Mouse (Mus musculus) urinary bladder, postnatal 4 days (tissue): Measurements from ENCODE around the gene Cd164l2.

Experiments
- DNase-seq, 2 experiments: peaks; one replicate each; pipeline ENCODE4 v3.0.0; 2021 to 2022; ENCODE audit warnings: low spot score in 2 of 2

The Cd164l2 gene

GRCm38 (mm10) chr4:133220656-133221055 lies 8.7 kb downstream of the Cd164l2 start:
- DNase-seq, result no peak

- no peak for DNase-seq
These were observed 9.8 kb downstream of the Cd164l2 start for GRCm38 (mm10) chr4:133221701-133222100.

GRCm38 (mm10) chr4:133223875-133224274 lies 11.9 kb downstream of the Cd164l2 start:
- DNase-seq, result no peak

GRCm38 (mm10) chr4:133226073-133226472 lies 14.1 kb downstream of the Cd164l2 start:
- no peak for DNase-seq

- DNase-seq, result no peak
These were observed 15.7 kb downstream of the Cd164l2 start for GRCm38 (mm10) chr4:133227636-133228035.

GRCm38 (mm10) chr4:133229582-133229981 lies 17.7 kb downstream of the Cd164l2 start:
- no peak for DNase-seq

- no peak for DNase-seq
These were observed 21.5 kb downstream of the Cd164l2 start for GRCm38 (mm10) chr4:133233285-133233976.

- DNase-seq, result no peak
These were observed 22.8 kb downstream of the Cd164l2 start for GRCm38 (mm10) chr4:133234771-133235170.

GRCm38 (mm10) chr4:133235415-133235814 lies 23.5 kb downstream of the Cd164l2 start:
- DNase-seq, result no peak

GRCm38 (mm10) chr4:133237911-133238310 lies 26.0 kb downstream of the Cd164l2 start:
- no peak for DNase-seq

- DNase-seq, result peak in 1 of 2 experiments; percentile 72
These were observed 28.6 kb downstream of the Cd164l2 start, which contains the start of gene Map3k6 for GRCm38 (mm10) chr4:133240490-133240921. TSS of gene Map3k6 (plus strand) at chr4:133240818.

- DNase-seq, result peak; percentile 86 to 92
These were observed 29.3 kb downstream of the Cd164l2 start for GRCm38 (mm10) chr4:133240934-133241908.

- DNase-seq, result no peak
These were observed 30.0 kb downstream of the Cd164l2 start for GRCm38 (mm10) chr4:133241910-133242309.

- DNase-seq, result no peak
These were observed 30.8 kb downstream of the Cd164l2 start for GRCm38 (mm10) chr4:133242710-133243109.

- no peak for DNase-seq
These were observed 31.6 kb downstream of the Cd164l2 start for GRCm38 (mm10) chr4:133243538-133243937.

GRCm38 (mm10) chr4:133244289-133244688 lies 32.4 kb downstream of the Cd164l2 start:
- DNase-seq, result no peak

- DNase-seq, result no peak
These were observed 35.1 kb downstream of the Cd164l2 start for GRCm38 (mm10) chr4:133247072-133247471.

GRCm38 (mm10) chr4:133247806-133248449 lies 36.0 kb downstream of the Cd164l2 start:
- DNase-seq, result no peak

GRCm38 (mm10) chr4:133250609-133251008 lies 38.7 kb downstream of the Cd164l2 start:
- DNase-seq, result peak; percentile 81 to 89

- no peak for DNase-seq
These were observed 39.3 kb downstream of the Cd164l2 start for GRCm38 (mm10) chr4:133251214-133251613.

GRCm38 (mm10) chr4:133252089-133252488 lies 40.2 kb downstream of the Cd164l2 start:
- no peak for DNase-seq

- DNase-seq, result no peak
These were observed 41.5 kb downstream of the Cd164l2 start for GRCm38 (mm10) chr4:133253412-133253811.
